Mouse (Mus musculus) forebrain, embryonic 10.5 days (tissue): ENCODE data around the gene Rasgef1a. TPM values are rescaled to one million over a fixed set of nuclear protein-coding genes. Genes with fewer than 3 reads are reported as not detected.

Experiments used
- DNase-seq: peaks from one replicate; pipeline ENCODE4 v3.0.0-alpha.2; 2017; ENCODE audit warnings: low spot score; ENCODE audit errors: extremely low spot score
- H3K27ac ChIP-seq: fragments of 300-500 bp; sonication (generic); 2 replicates; pipeline ENCODE4 v1.5.1; 2016; ENCODE audit warnings: mild to moderate bottlenecking
- H3K27me3 ChIP-seq: fragments of 300-500 bp; sonication (generic); 2 replicates; pipeline ENCODE4 v1.6.1; 2016; ENCODE audit warnings: mild to moderate bottlenecking; ENCODE audit not compliant: poor library complexity, severe bottlenecking
- H3K36me3 ChIP-seq: fragments of 300-500 bp; sonication (generic); replicated peaks from 2 replicates; pipeline ENCODE4 v1.6.1; 2016; ENCODE audit warnings: mild to moderate bottlenecking, moderate library complexity
- H3K4me1 ChIP-seq: fragments of 300-500 bp; sonication (generic); 2 replicates; pipeline ENCODE4 v1.6.1; 2016
- H3K4me3 ChIP-seq: fragments of 300-500 bp; sonication (generic); 2 replicates; pipeline ENCODE4 v1.5.1; 2016; ENCODE audit warnings: mild to moderate bottlenecking, moderate library complexity
- H3K9me3 ChIP-seq: fragments of 300-500 bp; sonication (generic); 2 replicates; pipeline ENCODE4 v1.6.1; 2016; ENCODE audit warnings: mild to moderate bottlenecking, moderate library complexity
- whole genome bisulfite sequencing: fragments of 180-500 bp; shearing (Covaris S2); methylation state at CpG from one replicate; pipeline ENCODE4 v1.1.7; 2016; 5-methylcytosine and 5-hydroxymethylcytosine counted together
- polyA plus RNA-seq: library from polyadenylated mRNA; unstranded; fragments of >200 nt; fragmentation: Nextera tagmentation; extraction: Ambion mirVana; gene quantifications from 2 replicates; pipeline ENCODE4 v1.2.1, GENCODE M21; 2016

The Rasgef1a gene
- polyA plus RNA-seq, 1 experiment from 2014 or later: 0.22 TPM

DNA sequence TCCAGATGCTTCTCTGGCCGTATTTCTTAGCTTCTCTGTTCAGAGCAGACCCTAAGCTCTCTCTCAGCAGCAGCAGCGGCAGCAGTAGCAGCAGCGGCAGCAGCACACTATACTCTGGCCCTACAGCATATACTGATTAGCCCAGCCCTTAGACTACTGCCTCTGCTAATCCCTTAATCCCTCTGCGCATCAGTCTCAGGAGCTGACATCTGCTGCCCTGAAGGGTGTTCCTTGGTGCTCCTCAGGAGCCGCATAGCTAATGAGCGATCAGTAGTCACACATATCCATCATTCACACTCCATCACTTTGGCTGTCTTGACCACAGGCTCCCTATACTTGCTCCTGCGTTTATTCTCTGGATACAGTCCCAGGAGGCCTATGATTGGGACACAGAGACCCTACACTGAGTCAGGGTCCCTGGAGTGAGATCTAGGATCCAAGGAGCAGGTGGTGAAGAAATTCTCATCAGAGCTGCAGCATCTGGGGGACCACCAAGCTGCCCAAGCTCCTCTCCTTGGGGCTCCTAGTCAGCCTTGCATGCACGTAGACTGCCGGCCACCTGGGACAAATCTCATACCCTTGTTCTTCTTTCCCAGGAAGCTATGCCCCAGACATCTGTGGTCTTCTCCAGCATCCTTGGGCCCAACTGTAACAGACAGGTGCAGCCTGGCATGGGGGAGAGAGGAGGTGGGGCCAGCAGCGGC lies 68.7 kb downstream of the Rasgef1a start:
- H3K27me3 ChIP-seq: peaks cover 4% of the 10 kb centered on the region; the same call in 1 of the 2 replicates
- H3K9me3 ChIP-seq: no peaks in the 10 kb centered on the region
- no peak overlapping the region for H3K27ac ChIP-seq
- H3K4me1 ChIP-seq: peaks cover 3% of the 10 kb centered on the region; the same call in 1 of the 2 replicates
- WGBS: 56% methylated on average over 10 of the region's 10 CpGs
- no peak overlapping the region for H3K4me3 ChIP-seq
- no peak for DNase-seq
- no peaks in the 10 kb centered on the region for H3K36me3 ChIP-seq

DNA sequence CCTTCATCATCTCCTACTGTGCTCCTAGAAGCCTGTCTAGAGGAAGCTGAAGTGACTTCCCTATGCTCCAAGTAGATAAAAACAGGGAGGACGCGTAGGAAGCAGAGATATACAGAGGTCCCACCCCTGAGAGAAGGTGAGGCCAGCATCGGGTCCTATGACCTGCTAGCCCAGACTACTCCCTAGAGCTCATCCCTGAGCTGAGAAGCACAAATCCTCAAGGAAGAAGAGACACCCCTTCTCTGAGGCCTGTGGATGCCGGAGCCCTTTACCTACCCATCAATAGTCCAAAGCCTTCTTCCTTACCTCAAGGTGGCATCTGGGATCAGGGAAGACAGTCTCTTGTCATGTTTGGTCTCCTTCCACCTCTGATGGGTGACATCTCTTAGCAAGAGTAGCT lies 69.5 kb downstream of the Rasgef1a start:
- Histone ChIP-seq H3K27ac (no peak overlapping the region), H3K27me3 (peaks cover 4% of the 10 kb centered on the region; the same call in 1 of the 2 replicates), H3K4me3 (no peak overlapping the region), H3K4me1 (peaks cover 3% of the 10 kb centered on the region; the same call in 1 of the 2 replicates), H3K36me3 (no peaks in the 10 kb centered on the region), H3K9me3 (no peaks in the 10 kb centered on the region)
- no peak for DNase-seq
- WGBS: 85% methylated on average over 4 of the region's 4 CpGs

DNA sequence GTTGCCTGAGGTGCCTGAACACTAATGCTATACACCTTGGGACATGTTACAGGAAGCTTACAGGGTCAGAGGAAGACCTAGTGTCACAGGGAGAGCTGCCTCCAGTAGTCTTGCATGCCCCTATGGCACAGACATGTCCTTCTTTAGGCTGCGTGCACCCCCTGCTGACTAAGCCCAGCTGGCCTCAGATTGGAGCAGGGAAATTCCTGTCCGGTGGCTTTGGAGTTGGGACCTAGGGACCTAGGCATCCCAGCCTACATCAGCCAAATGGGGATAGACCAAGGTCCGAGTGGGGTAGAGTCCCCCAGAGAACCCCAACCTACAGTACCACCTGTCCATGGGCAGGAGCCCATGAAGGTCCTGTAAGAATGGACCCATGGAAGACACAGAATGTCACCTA lies 71.1 kb downstream of the Rasgef1a start:
- Histone ChIP-seq H3K27ac (no peak overlapping the region), H3K4me1 (no peaks in the 10 kb centered on the region), H3K9me3 (no peaks in the 10 kb centered on the region), H3K36me3 (no peaks in the 10 kb centered on the region), H3K4me3 (no peak overlapping the region), H3K27me3 (peaks cover 4% of the 10 kb centered on the region; the same call in 1 of the 2 replicates)
- no peak for DNase-seq
- 79% methylated on average over 3 of the region's 3 CpGs for WGBS

DNA sequence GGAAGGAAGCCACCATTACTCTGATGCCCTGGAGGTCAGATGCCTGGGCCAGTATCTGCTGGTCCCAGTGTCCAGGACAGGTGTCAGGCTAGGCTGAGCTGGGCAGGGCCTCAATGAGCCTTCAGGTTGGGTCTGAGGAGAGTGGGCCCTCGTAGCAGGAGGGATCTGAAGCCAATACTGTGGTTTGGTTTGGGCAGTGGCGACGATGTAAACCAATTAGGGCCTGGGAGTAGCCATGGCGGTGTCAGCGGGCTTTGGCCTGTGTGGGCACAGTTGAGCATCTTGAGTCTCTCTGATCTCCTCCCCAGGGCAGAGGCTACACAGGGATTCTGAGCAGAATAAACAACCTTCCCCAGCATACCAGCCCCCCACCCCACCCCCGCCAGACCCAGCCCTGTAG lies 72.4 kb downstream of the Rasgef1a start:
- H3K27me3 ChIP-seq: peaks cover 4% of the 10 kb centered on the region; the same call in 1 of the 2 replicates
- no peaks in the 10 kb centered on the region for H3K36me3 ChIP-seq
- no peak overlapping the region for H3K27ac ChIP-seq
- WGBS: 81% methylated on average over 6 of the region's 6 CpGs
- no peaks in the 10 kb centered on the region for H3K9me3 ChIP-seq
- H3K4me1 ChIP-seq: no peaks in the 10 kb centered on the region
- no peak overlapping the region for H3K4me3 ChIP-seq
- DNase-seq: no peak

DNA sequence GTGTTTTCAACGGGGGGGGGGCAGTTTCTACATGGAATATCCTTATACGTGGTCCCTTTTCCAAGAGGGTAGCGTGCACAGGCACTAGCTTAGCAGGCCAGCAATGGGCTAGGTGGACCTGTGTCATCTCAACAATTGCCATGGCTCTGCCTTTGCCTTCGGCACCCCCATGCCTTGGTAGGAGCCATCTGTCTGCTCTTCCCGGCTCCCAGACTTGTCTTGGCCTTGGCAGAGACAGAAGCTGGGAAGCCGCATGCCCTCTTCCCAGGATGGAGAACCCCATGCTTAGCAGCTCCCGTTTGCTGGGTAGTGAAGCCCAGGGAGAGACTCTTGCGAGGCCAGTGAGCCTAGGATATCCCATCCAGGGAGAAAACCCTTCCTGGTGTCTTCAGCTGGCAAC lies 73.4 kb downstream of the Rasgef1a start:
- no peak for DNase-seq
- no peaks in the 10 kb centered on the region for H3K4me1 ChIP-seq
- WGBS: 89% methylated on average over 8 of the region's 8 CpGs
- H3K4me3 ChIP-seq: no peak overlapping the region
- H3K36me3 ChIP-seq: no peaks in the 10 kb centered on the region
- 0 out of 2 replicates have a peak, but pooled peaks cover 4% of the 10 kb centered on the region for H3K27me3 ChIP-seq
- no peaks in the 10 kb centered on the region for H3K9me3 ChIP-seq
- no peak overlapping the region for H3K27ac ChIP-seq

DNA sequence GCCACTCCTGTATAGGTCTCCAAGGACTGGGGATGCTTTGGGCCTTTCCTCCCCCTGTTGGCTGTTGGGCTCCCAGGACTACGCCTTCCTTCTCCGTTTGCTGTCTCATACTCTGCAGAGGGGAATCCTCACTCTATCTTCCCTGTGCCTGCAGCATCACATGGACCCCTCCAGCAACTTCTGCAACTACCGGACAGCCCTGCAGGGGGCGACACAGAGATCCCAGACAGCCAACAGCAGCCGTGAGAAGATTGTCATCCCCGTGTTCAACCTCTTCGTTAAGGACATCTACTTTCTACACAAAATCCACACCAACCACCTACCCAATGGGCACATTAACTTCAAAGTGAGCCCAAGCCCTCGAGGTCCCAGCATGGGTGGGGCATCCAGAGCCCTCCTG lies 76.7 kb downstream of the Rasgef1a start:
- no peak for DNase-seq
- Histone ChIP-seq H3K9me3 (no peaks in the 10 kb centered on the region), H3K27me3 (no peaks in the 10 kb centered on the region), H3K4me1 (no peaks in the 10 kb centered on the region), H3K36me3 (no peaks in the 10 kb centered on the region), H3K27ac (no peak overlapping the region), H3K4me3 (no peak overlapping the region)
- 60% methylated on average over 8 of the region's 8 CpGs for WGBS

DNA sequence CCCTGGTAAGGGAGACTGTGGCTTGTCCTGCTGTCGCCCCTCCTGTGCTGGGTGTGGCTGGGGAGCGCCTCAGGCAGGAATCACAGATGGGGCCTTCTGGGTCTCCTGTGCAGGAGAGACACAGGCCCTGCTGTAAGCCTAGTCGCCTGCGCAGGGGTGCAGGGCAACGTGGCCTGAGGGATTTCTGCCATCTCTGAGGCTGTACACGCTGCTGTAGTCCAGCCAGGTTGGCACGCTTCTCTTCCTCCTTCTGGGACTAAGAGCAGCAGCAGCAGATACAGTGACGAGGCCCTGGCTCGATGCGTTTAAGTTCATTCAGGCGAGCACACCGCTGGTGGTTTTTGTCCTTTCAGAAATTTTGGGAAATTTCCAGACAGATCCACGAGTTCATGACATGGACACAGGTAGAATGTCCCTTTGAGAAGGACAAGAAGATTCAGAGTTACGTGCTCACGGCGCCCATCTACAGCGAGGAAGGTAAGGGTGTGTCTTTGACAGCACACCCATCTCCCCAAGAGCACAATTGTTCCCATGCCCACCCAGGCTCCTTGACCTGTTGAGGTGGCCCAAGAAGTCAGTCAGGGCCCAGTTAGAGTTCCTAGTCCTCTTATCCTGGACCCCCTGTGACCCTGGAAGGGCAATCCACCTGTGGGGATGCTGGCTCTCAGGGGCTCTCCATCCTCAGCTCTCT lies 77.7 kb downstream of the Rasgef1a start:
- WGBS: 83% methylated on average over 17 of the region's 17 CpGs
- Histone ChIP-seq H3K36me3 (no peaks in the 10 kb centered on the region), H3K27ac (no peak overlapping the region), H3K9me3 (no peaks in the 10 kb centered on the region), H3K4me1 (no peaks in the 10 kb centered on the region), H3K4me3 (no peak overlapping the region), H3K27me3 (no peaks in the 10 kb centered on the region)
- DNase-seq: no peak

DNA sequence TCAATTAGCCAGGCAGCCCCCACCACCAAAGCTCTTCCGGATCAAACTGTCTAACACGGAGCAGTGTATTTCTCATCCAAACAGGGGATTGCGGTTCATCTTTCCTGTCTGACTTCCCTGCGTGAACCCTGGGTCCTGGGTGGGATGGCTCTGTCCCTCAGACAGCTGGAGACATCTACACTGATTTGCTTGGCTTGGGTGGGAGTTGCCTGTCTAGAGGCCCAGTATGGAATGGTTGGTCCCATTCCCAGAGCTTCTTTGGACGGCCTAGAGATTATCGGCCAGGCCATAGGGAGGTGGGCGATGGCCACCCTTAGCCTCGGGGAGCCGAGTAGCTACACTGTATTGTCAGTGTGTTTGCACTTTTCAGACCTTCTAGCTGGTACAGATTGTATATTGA lies 79.6 kb downstream of the Rasgef1a start:
- Histone ChIP-seq H3K4me1 (no peaks in the 10 kb centered on the region), H3K36me3 (no peaks in the 10 kb centered on the region), H3K9me3 (no peaks in the 10 kb centered on the region), H3K4me3 (no peak overlapping the region), H3K27me3 (no peaks in the 10 kb centered on the region), H3K27ac (no peak overlapping the region)
- no peak for DNase-seq
- WGBS: 93% methylated on average over 9 of the region's 9 CpGs

DNA sequence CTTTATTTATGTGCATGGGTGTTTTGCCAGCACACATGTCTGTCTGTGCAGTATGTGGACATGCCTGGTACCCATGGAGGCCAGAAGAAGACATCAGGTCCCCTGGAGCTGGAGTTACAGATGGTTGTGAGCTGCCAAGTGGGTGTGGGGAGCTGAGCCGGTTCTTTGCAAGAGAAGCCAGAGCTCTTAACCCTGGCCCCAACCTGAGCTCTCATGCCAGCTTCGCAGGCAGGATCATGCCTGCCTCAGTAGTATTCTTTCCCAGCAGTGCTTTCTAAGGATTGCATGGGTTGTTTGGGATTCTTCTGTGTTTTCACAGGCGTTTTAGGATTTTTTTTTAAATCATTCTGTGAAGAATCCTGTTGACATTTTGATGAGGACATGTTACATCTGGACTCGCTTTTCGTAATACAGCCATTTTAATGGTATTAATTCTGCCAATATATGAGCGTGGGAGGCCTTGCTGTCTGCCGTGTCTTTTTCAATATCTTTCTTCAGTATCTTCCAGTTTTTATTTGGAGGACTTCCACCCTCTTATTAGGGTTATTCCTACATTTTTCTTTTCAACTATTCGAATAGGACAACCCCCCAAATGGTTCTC lies 86.6 kb downstream of the Rasgef1a start:
- no peak for DNase-seq
- 83% methylated on average over 8 of the region's 8 CpGs for WGBS
- Histone ChIP-seq H3K4me1 (no peaks in the 10 kb centered on the region), H3K36me3 (no peaks in the 10 kb centered on the region), H3K4me3 (no peak overlapping the region), H3K27ac (no peak overlapping the region), H3K27me3 (no peaks in the 10 kb centered on the region), H3K9me3 (no peaks in the 10 kb centered on the region)

DNA sequence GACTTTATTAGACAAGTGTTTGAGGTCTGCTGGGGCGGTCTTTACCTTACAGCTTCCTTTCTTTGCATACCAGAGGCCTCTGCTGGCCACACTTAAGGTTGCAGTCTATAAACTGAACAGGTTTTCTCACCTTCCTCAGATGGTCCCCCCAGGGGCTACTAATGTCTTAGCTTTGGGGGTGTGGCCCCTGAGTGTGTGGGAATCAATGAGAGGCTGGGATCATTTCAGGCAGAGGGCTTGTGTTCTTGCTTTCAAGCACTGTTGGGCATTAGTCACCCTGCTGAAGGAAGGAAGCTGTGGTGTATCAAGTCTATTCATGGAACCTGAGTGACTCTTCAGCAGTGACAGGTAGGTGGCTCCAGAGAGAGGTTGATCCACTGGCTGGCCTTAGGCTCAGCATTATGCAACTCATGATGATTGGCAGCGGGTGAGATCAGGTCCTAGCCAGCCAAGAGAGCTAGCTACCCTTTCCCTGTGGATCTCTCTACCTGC lies 88.1 kb downstream of the Rasgef1a start:
- DNase-seq: no peak
- H3K27ac ChIP-seq: no peak overlapping the region
- H3K4me1 ChIP-seq: no peaks in the 10 kb centered on the region
- no peak overlapping the region for H3K4me3 ChIP-seq
- no peaks in the 10 kb centered on the region for H3K27me3 ChIP-seq
- no peaks in the 10 kb centered on the region for H3K36me3 ChIP-seq
- H3K9me3 ChIP-seq: no peaks in the 10 kb centered on the region
- WGBS: 38% methylated on average over 2 of the region's 2 CpGs

DNA sequence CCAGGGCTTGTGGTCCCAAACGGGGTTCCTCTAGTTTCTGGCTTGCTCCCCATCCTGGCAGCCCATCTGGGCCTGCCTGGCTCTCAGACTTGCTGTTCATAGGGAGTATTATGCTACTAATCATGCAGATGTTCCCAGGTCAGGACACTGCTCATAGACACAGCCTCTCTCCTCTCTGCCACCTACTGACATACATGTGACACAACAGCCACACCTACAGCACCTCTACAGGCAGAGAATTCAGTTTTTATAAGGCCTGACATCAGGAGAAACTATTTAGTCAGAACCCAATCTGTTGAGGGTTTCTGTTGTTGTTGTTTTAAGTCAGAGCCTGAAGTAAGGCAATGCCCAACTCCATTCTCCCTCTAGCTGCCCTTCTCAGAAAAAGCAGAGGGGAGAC lies 100.6 kb downstream of the Rasgef1a start:
- H3K4me3 ChIP-seq: no peak overlapping the region
- H3K9me3 ChIP-seq: no peaks in the 10 kb centered on the region
- H3K27ac ChIP-seq: no peak overlapping the region
- no peaks in the 10 kb centered on the region; the same call in 1 of the 2 replicates for H3K36me3 ChIP-seq
- DNase-seq: no peak
- 79% methylated on average over 1 of the region's 1 CpGs for WGBS
- H3K27me3 ChIP-seq: no peaks in the 10 kb centered on the region
- no peaks in the 10 kb centered on the region for H3K4me1 ChIP-seq

DNA sequence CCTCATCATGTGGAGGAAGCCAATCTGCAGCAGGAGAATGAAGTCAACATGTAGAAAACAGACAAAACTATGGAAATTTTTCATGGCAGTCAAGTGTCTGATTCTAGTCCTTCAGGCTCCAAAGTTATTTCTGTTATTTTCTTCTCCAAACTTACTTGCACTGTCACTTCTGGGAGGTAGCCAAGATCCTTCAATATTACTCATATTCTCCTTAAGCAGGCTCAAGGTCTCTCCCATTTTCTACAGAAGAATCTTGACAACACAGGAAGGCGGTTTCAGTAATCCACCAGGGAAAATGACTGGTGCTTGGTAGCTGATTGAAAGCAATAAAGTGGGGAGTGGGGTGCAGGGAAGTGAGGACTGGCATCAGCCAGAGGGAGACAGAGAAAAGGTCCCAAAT lies 111.5 kb downstream of the Rasgef1a start:
- WGBS: 96% methylated on average over 1 of the region's 1 CpGs
- Histone ChIP-seq H3K4me3 (no peak overlapping the region), H3K36me3 (peaks cover 15% of the 10 kb centered on the region), H3K4me1 (peaks cover 10% of the 10 kb centered on the region), H3K9me3 (no peaks in the 10 kb centered on the region), H3K27me3 (no peaks in the 10 kb centered on the region), H3K27ac (no peak overlapping the region)
- no peak for DNase-seq

DNA sequence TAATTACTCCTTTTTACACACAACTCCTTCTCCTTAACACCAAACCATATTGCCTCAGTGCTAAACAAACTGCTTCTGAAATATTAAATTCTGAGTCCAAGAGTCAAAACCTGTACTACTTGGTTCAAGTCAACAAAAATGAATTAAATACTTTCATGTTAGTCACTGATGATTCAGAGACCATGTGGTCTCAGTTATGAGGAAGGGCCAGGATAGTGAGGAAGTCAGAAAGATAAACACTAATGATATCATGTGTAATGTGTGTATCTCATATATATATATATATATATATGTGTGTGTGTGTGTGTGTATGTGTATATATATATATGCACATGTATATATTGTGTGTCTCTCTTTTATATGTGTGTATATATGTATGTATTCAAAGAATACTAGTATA lies 115.3 kb downstream of the Rasgef1a start:
- no peak overlapping the region for H3K27ac ChIP-seq

More for the DNA sequence above, 115.3 kb downstream of the Rasgef1a start:
- no peaks in the 10 kb centered on the region for H3K9me3 ChIP-seq
- H3K36me3 ChIP-seq: peaks cover 15% of the 10 kb centered on the region
- DNase-seq: no peak
- H3K27me3 ChIP-seq: no peaks in the 10 kb centered on the region
- H3K4me1 ChIP-seq: no peaks in the 10 kb centered on the region
- H3K4me3 ChIP-seq: no peak overlapping the region
